Mouse (Mus musculus) olfactory bulb, adult 2 months (tissue): ENCODE measurements around the gene Ntrk3.

Source experiments
- CTCF ChIP-seq: fragments of 200-500 bp; IDR thresholded peaks from 2 replicates; pipeline ENCODE4 v1.5.1; 2012; ENCODE audit warnings: low read depth, mild to moderate bottlenecking, low read length, moderate library complexity; ENCODE audit not compliant: insufficient read depth
- POLR2A ChIP-seq: fragments of 200-500 bp; IDR thresholded peaks from 2 replicates; pipeline ENCODE4 v1.6.1; 2012; ENCODE audit warnings: mild to moderate bottlenecking, low read depth, low read length, moderate library complexity; ENCODE audit not compliant: insufficient read depth

DNA sequence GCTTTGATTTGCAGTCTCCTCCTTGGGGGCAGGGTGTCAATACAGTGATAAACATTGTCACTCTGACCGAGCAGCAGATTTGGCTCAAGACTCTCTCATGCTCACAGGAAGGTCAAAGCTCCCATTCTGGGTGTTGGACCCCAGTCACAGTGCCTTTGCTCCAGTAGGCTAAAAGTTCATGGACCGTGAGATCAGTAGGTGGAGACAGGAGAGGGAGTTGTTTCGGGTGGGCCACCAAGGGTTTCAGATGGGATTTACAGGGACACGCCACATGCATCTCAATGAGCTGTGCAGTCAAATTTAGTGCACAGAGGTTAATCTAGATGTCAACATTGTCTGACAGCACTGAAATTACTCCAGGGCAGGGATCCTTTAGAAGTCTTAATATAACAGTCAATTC lies 552.2 kb downstream of the Ntrk3 start:
- TF ChIP-seq CTCF, result no peak
- TF ChIP-seq POLR2A, result no peak
